Mouse (Mus musculus) kidney, postnatal 10 days (tissue): Measurements from ENCODE around the gene Usp17lb.
"Not testable (repeated sequence)": the region's sequence is repeated elsewhere in the genome, so short reads cannot be mapped to it uniquely, and the experiment has no call there.

Source experiments
- DNase-seq: peaks from one replicate; pipeline ENCODE4 v3.0.0; 2021; ENCODE audit warnings: mixed read lengths

The Usp17lb gene

GRCm38 (mm10) chr7:104842503-104842902 lies at the start of gene Usp17lb:
TSS of gene Usp17lb (minus strand) at chr7:104842603.
- no peak for DNase-seq

DNA sequence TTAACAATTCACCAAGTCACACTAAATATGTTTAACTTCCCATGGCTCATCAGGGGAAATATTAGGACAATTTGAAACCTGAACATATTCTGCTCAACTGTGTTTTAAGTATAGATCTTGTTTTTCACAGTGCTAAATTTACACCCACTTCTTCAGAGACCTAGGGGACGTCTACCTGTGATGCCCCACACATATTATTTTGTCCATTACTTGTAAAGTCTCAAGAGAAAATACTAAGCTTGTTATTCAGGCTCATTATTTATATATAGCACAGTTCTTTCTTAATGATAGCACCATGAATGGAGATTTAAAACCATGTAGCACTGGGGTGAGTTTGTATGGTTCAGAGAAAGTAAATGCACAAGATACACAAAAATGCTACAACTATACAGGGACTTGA lies 35.3 kb upstream of the Usp17lb start, which contains the start of gene Olfr665:
TSS of gene Olfr665 (plus strand) at position 301 of the 400 bp plus-strand sequence.
- DNase-seq: no peak

GRCm38 (mm10) chr7:104861381-104861780 lies 19.0 kb upstream of the Usp17lb start:
- no peak for DNase-seq

DNA sequence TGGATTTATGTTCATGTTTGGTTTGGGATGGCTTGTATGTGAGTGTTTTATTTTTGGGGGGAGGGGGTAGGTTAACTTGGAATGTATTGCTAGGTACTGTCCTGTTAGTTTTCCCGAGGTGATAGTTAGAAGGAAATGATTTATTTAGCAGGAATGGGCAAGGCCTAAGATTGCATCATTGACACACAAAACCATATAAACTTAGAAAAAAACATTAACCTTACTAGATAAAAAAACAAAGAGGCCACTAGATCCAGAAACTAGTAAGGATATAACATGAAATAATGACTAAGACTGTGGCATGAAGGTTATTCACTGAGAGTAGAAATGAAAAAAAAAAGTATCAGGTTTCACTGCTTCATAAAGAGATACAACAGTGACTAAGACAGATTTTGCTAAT lies 15.3 kb upstream of the Usp17lb start:
- no peak for DNase-seq

GRCm38 (mm10) chr7:104856709-104857108 lies 14.3 kb upstream of the Usp17lb start, which contains the start of gene Usp17la:
TSS of gene Usp17la (plus strand) at chr7:104857009.
- not testable (repeated sequence) for DNase-seq

DNA sequence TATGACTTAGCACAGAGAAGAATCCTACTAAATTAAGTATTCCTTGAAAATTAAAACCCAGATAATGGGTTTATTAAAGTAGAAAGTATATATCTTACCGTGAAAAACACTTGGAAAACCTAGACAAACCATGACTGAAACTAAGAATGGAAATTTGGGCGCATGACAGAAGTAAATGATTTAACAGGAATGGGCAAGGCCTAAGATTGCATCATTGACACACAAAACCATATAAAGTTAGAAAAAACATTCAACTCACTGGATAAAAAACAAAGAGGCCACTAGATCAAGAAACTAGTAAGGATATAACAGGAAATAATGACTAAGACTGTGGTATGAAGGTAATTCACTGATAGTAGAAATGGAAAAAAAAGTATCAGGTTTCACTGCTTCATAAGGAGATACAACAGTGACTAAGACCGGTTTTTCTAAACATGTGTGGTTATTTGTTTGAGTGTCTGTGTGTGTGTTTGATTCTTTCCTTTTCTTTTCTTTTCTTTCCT lies 12.9 kb upstream of the Usp17lb start:
- no peak for DNase-seq

- not testable (repeated sequence) for DNase-seq
Measured at GRCm38 (mm10) chr7:104851546-104851945, 9.1 kb upstream of the Usp17lb start.

DNA sequence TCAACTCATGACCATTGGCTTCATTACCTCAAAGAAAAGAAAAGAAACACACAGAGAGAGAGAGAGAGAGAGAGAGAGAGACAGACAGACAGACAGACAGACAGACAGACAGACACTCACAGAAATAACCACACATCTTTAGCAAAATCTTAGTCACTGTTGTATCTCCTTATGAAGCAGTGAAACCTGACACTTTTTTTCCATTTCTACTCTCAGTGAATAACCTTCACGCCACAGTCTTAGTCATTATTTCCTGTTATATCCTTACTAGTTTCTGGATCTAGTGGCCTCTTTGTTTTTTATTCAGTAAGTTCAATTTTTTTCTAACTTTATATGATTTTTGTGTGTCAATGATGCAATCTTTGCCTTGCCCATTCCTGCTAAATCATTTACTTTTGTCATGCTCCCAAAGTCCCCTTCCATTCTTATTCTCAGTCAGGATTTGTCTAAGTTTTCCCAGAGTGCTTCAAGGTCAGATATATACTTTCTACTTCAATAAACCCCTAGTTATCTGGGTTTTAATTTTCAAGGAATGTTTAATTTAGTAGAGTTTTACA lies 1.4 kb upstream of the Usp17lb start:
- no peak for DNase-seq

DNA sequence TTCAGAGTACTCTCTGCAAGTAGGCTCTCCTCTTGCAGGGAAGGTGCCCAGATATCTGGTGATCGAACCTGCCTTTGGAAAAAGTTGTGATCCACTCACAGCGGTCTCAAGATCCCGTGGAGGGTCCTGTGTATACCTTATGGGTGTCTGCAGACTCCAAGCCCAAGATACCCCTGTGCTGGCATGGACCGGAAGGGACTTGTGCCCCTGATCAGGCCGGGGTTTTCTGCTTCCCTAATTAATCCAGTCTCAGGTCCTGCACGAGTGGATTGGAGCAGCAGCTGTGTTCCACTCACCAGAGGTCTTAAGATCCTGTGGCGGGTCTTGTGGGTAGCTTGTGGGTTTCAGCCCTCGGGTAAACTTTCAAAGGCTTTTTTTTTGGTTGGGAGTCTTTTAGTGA lies 32.1 kb downstream of the Usp17lb start:
- not testable (repeated sequence) for DNase-seq

- DNase-seq: no peak
Measured at GRCm38 (mm10) chr7:104790796-104791195, 51.6 kb downstream of the Usp17lb start.
